Mouse (Mus musculus): ENCODE data around the gene Dab2. TPM values are rescaled to one million over a fixed set of nuclear protein-coding genes. Genes with fewer than 3 reads are reported as not detected.

Gene Dab2
- polyA plus RNA-seq, 1 experiment from 2014 or later, result 57.4 TPM

GRCm38 (mm10) chr15:6339767-6340166 is 40.2 kb downstream of the Dab2 start:
- no peaks in the 10 kb centered on the region for H3K36me3 ChIP-seq (ENCODE audit: control insufficient read depth, insufficient read depth, low read length)
- no peak overlapping the region for H3K27ac ChIP-seq (replicated peaks; ENCODE audit: low read depth, low read length)
- no peaks in the 10 kb centered on the region for H3K4me1 ChIP-seq (ENCODE audit: control insufficient read depth, insufficient read depth, low read length)
- no peak for DNase-seq (ENCODE audit: low spot score)
- ATAC-seq (ENCODE audit: insufficient number of reproducible peaks, low FRiP score, low TSS enrichment, low read depth), result no peak
- no peaks in the 10 kb centered on the region for H3K27me3 ChIP-seq (ENCODE audit: control insufficient read depth, insufficient read depth, low read length)
- no peaks in the 10 kb centered on the region for H3K9me3 ChIP-seq (ENCODE audit: control insufficient read depth, low read length)
- no peak overlapping the region for H3K9ac ChIP-seq (ENCODE audit: low read length)
- no peak overlapping the region for H3K4me3 ChIP-seq (ENCODE audit: low read depth, low read length)
- no peak overlapping the region for H3K4me2 ChIP-seq (ENCODE audit: low read depth, severe bottlenecking)
- WGBS, result 74% methylated on average over 5 of the region's 5 CpGs

DNA sequence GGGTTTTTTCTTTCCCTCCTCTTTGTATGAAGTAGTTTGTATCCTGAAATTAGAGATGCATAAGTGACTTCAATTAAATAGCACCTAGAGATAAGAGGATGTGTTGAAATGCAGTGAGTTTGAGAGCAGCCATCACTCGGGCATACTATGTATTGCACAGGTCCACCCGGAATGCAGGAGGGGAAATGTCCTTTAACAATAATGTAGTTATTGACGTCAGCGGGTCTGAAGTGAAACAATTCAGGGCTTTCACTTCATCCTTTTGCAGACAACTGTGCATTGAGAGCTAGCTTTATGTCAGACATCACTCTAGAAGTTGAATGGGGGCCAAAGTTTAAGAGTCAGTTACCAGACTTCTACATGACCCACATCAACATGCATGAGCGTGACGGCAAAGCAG is 40.8 kb downstream of the Dab2 start:
- no peak overlapping the region for H3K9ac ChIP-seq (ENCODE audit: low read length)
- H3K9me3 ChIP-seq (ENCODE audit: control insufficient read depth, low read length), result no peaks in the 10 kb centered on the region
- ATAC-seq (ENCODE audit: insufficient number of reproducible peaks, low FRiP score, low TSS enrichment, low read depth) (no peak), DNase-seq (ENCODE audit: low spot score) (no peak)
- H3K4me1 ChIP-seq (ENCODE audit: control insufficient read depth, insufficient read depth, low read length), result no peaks in the 10 kb centered on the region
- H3K36me3 ChIP-seq (ENCODE audit: control insufficient read depth, insufficient read depth, low read length), result no peaks in the 10 kb centered on the region
- 89% methylated on average over 6 of the region's 6 CpGs for WGBS
- H3K4me3 ChIP-seq (ENCODE audit: low read depth, low read length), result no peak overlapping the region
- H3K27me3 ChIP-seq (ENCODE audit: control insufficient read depth, insufficient read depth, low read length), result no peaks in the 10 kb centered on the region
- H3K27ac ChIP-seq (replicated peaks; ENCODE audit: low read depth, low read length), result no peak overlapping the region
- H3K4me2 ChIP-seq (ENCODE audit: low read depth, severe bottlenecking), result no peak overlapping the region

DNA sequence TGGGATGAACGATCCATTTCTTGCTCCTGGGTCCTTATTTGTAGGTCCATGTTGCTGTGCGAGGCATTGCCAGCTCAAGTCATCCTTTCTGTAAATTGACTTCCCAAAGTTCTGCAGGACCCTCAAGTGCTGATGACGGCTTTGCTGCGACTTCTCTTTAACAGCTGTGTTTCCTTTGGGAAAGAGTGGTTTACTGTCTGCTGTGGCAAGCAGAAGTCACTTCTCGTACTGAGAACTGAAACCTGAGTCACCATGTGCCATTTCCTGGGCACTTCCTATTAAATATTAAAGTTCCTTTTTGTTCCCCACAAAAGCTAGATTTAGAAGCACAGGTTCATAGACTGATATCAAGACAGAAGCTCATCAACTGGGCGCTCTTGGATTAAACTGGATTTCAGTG is 41.8 kb downstream of the Dab2 start:
- Histone ChIP-seq H3K27ac (replicated peaks; ENCODE audit: low read depth, low read length) (no peak overlapping the region), H3K27me3 (ENCODE audit: control insufficient read depth, insufficient read depth, low read length) (no peaks in the 10 kb centered on the region), H3K36me3 (ENCODE audit: control insufficient read depth, insufficient read depth, low read length) (no peaks in the 10 kb centered on the region), H3K4me2 (ENCODE audit: low read depth, severe bottlenecking) (no peak overlapping the region), H3K9ac (ENCODE audit: low read length) (no peak overlapping the region), H3K4me3 (ENCODE audit: low read depth, low read length) (no peak overlapping the region), H3K4me1 (ENCODE audit: control insufficient read depth, insufficient read depth, low read length) (no peaks in the 10 kb centered on the region), H3K9me3 (ENCODE audit: control insufficient read depth, low read length) (no peaks in the 10 kb centered on the region)
- WGBS, result 86% methylated on average over 6 of the region's 6 CpGs
- no peak for ATAC-seq (ENCODE audit: insufficient number of reproducible peaks, low FRiP score, low TSS enrichment, low read depth)
- no peak for DNase-seq (ENCODE audit: low spot score)

DNA sequence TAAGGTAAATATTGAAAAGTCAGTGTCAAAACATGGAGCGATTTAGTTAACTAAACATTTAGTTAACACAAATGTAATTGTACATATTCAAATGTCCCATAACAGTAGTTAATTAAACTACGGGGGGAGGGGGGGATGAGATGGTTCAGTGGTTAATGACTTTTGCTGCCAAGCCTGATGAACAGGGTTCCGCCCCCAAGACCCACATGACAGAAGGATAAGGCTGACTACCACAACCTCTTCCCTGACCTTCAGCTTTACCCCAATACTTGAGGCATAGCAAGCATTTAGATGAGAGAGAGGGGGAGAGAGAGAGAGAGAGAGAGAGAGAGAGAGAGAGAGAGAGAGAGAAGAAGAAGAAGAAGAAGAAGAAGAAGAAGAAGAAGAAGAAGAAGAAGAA is 54.3 kb downstream of the Dab2 start:
- WGBS, result 90% methylated on average over 3 of the region's 3 CpGs
- Histone ChIP-seq H3K27me3 (ENCODE audit: control insufficient read depth, insufficient read depth, low read length) (no peaks in the 10 kb centered on the region), H3K4me2 (ENCODE audit: low read depth, severe bottlenecking) (no peak overlapping the region), H3K4me3 (ENCODE audit: low read depth, low read length) (no peak overlapping the region), H3K36me3 (ENCODE audit: control insufficient read depth, insufficient read depth, low read length) (no peaks in the 10 kb centered on the region), H3K27ac (replicated peaks; ENCODE audit: low read depth, low read length) (no peak overlapping the region), H3K4me1 (ENCODE audit: control insufficient read depth, insufficient read depth, low read length) (no peaks in the 10 kb centered on the region), H3K9me3 (ENCODE audit: control insufficient read depth, low read length) (no peaks in the 10 kb centered on the region), H3K9ac (ENCODE audit: low read length) (no peak overlapping the region)
- DNase-seq (ENCODE audit: low spot score) (no peak), ATAC-seq (ENCODE audit: insufficient number of reproducible peaks, low FRiP score, low TSS enrichment, low read depth) (no peak)

DNA sequence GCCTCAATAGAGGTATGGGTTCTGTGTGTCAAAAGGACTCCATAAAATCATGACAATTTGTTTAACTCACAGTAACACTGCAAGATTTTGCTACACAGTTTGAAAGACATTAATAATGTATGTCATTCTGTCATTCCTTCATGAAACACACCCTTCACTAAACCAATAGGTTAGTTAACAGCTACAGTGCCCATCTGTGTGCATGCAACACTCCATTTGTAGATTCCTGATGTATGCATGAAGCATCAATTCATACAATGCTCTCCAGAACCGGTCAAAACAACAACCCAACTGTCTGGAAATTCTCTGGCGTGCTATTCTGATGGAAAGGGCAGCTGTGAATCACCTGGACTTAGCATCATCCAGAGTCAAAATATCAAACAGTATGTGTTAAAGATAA is 60.3 kb downstream of the Dab2 start:
- H3K27me3 ChIP-seq (ENCODE audit: control insufficient read depth, insufficient read depth, low read length), result no peaks in the 10 kb centered on the region
- 82% methylated on average over 2 of the region's 2 CpGs for WGBS
- H3K4me3 ChIP-seq (ENCODE audit: low read depth, low read length), result no peak overlapping the region
- H3K9ac ChIP-seq (ENCODE audit: low read length), result no peak overlapping the region
- H3K9me3 ChIP-seq (ENCODE audit: control insufficient read depth, low read length), result no peaks in the 10 kb centered on the region
- ATAC-seq (ENCODE audit: insufficient number of reproducible peaks, low FRiP score, low TSS enrichment, low read depth) (no peak), DNase-seq (ENCODE audit: low spot score) (no peak)
- H3K4me2 ChIP-seq (ENCODE audit: low read depth, severe bottlenecking), result no peak overlapping the region
- no peak overlapping the region for H3K27ac ChIP-seq (replicated peaks; ENCODE audit: low read depth, low read length)
- H3K4me1 ChIP-seq (ENCODE audit: control insufficient read depth, insufficient read depth, low read length), result no peaks in the 10 kb centered on the region
- no peaks in the 10 kb centered on the region for H3K36me3 ChIP-seq (ENCODE audit: control insufficient read depth, insufficient read depth, low read length)

GRCm38 (mm10) chr15:6369974-6370373 is 70.4 kb downstream of the Dab2 start:
- H3K4me1 ChIP-seq (ENCODE audit: control insufficient read depth, insufficient read depth, low read length), result no peaks in the 10 kb centered on the region
- no peaks in the 10 kb centered on the region for H3K27me3 ChIP-seq (ENCODE audit: control insufficient read depth, insufficient read depth, low read length)
- 50% methylated on average over 1 of the region's 1 CpGs for WGBS
- H3K27ac ChIP-seq (replicated peaks; ENCODE audit: low read depth, low read length), result no peak overlapping the region
- DNase-seq (ENCODE audit: low spot score) (no peak), ATAC-seq (ENCODE audit: insufficient number of reproducible peaks, low FRiP score, low TSS enrichment, low read depth) (no peak)
- H3K9ac ChIP-seq (ENCODE audit: low read length), result no peak overlapping the region
- H3K4me2 ChIP-seq (ENCODE audit: low read depth, severe bottlenecking), result no peak overlapping the region
- no peaks in the 10 kb centered on the region for H3K36me3 ChIP-seq (ENCODE audit: control insufficient read depth, insufficient read depth, low read length)
- no peaks in the 10 kb centered on the region for H3K9me3 ChIP-seq (ENCODE audit: control insufficient read depth, low read length)
- H3K4me3 ChIP-seq (ENCODE audit: low read depth, low read length), result no peak overlapping the region

- Histone ChIP-seq H3K9me3 (ENCODE audit: control insufficient read depth, low read length) (no peaks in the 10 kb centered on the region), H3K27ac (replicated peaks; ENCODE audit: low read depth, low read length) (no peak overlapping the region), H3K27me3 (ENCODE audit: control insufficient read depth, insufficient read depth, low read length) (no peaks in the 10 kb centered on the region), H3K4me2 (ENCODE audit: low read depth, severe bottlenecking) (no peak overlapping the region), H3K4me1 (ENCODE audit: control insufficient read depth, insufficient read depth, low read length) (no peaks in the 10 kb centered on the region), H3K36me3 (ENCODE audit: control insufficient read depth, insufficient read depth, low read length) (no peaks in the 10 kb centered on the region), H3K9ac (ENCODE audit: low read length) (no peak overlapping the region), H3K4me3 (ENCODE audit: low read depth, low read length) (no peak overlapping the region)
- 93% methylated on average over 2 of the region's 2 CpGs for WGBS
- no peak for DNase-seq (ENCODE audit: low spot score)
- no peak for ATAC-seq (ENCODE audit: insufficient number of reproducible peaks, low FRiP score, low TSS enrichment, low read depth)
Observed at GRCm38 (mm10) chr15:6371486-6371885, 71.9 kb downstream of the Dab2 start.

DNA sequence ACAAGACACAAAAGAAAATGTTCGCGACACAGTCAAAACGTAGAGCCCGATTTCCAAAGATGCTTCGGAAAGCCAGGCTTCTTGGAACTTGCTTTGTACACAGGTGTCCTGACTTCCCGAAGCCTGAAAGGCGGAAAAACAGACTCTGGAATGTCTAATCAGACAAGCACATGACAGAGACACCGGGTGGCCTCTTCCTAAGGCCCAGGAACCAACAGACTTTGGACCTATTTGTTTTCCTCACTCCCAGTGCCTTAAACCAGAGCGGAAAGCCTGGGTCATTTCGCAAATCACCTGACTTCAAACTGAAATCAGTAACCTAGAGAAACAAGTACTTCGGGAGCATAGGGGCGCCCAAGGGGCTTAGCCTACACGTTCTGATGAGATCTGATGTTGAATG is 75.4 kb downstream of the Dab2 start:
- Histone ChIP-seq H3K4me1 (ENCODE audit: control insufficient read depth, insufficient read depth, low read length) (no peaks in the 10 kb centered on the region), H3K36me3 (ENCODE audit: control insufficient read depth, insufficient read depth, low read length) (no peaks in the 10 kb centered on the region), H3K9me3 (ENCODE audit: control insufficient read depth, low read length) (no peaks in the 10 kb centered on the region), H3K9ac (ENCODE audit: low read length) (no peak overlapping the region), H3K4me3 (ENCODE audit: low read depth, low read length) (no peak overlapping the region), H3K4me2 (ENCODE audit: low read depth, severe bottlenecking) (no peak overlapping the region), H3K27me3 (ENCODE audit: control insufficient read depth, insufficient read depth, low read length) (no peaks in the 10 kb centered on the region), H3K27ac (replicated peaks; ENCODE audit: low read depth, low read length) (no peak overlapping the region)
- 87% methylated on average over 13 of the region's 13 CpGs for WGBS
- ATAC-seq (ENCODE audit: insufficient number of reproducible peaks, low FRiP score, low TSS enrichment, low read depth) (no peak), DNase-seq (ENCODE audit: low spot score) (no peak)

DNA sequence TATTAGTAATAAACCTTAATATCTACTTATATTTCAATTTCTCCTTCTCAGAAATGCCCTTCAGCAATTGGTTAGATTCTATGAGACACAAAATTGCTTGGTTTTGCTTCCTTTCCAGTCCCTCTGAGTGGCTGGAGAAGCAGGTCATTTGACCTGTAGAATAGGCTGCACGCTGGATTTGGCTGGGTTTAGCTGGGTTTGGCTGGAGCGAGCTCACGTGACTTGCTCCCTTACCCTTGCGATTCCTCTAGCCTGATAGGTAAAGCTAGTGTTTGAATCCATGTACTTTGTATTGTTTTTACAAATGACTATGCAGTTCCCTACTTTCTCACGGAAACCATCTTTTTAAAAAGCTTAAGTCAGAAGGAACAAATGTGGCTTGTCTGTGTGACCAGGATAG is 76.4 kb downstream of the Dab2 start:
- Histone ChIP-seq H3K4me3 (ENCODE audit: low read depth, low read length) (no peak overlapping the region), H3K9me3 (ENCODE audit: control insufficient read depth, low read length) (no peaks in the 10 kb centered on the region), H3K9ac (ENCODE audit: low read length) (no peak overlapping the region), H3K36me3 (ENCODE audit: control insufficient read depth, insufficient read depth, low read length) (no peaks in the 10 kb centered on the region), H3K4me1 (ENCODE audit: control insufficient read depth, insufficient read depth, low read length) (no peaks in the 10 kb centered on the region), H3K4me2 (ENCODE audit: low read depth, severe bottlenecking) (no peak overlapping the region), H3K27me3 (ENCODE audit: control insufficient read depth, insufficient read depth, low read length) (no peaks in the 10 kb centered on the region), H3K27ac (replicated peaks; ENCODE audit: low read depth, low read length) (no peak overlapping the region)
- WGBS, result 87% methylated on average over 5 of the region's 5 CpGs
- ATAC-seq (ENCODE audit: insufficient number of reproducible peaks, low FRiP score, low TSS enrichment, low read depth) (no peak), DNase-seq (ENCODE audit: low spot score) (no peak)

All from limb, embryonic 11.5 days (tissue).